Mouse (Mus musculus) lung, adult 2 months (tissue): ENCODE measurements around the gene Asb6. TPM values are rescaled to one million over a fixed set of nuclear protein-coding genes. Genes with fewer than 3 reads are reported as not detected.

Source experiments
- DNase-seq: peaks from one replicate; pipeline ENCODE4 v3.0.0; 2022
- H3K4me1 ChIP-seq: fragments of 200-500 bp; 2 replicates; pipeline ENCODE4 v1.6.1; 2011; ENCODE audit warnings: low read length; ENCODE audit not compliant: control insufficient read depth, insufficient read depth
- H3K4me3 ChIP-seq: fragments of 200-500 bp; replicated peaks from 2 replicates; pipeline ENCODE3; 2011; ENCODE audit warnings: low read depth, mild to moderate bottlenecking, control low read depth, low read length; ENCODE audit errors: extremely low read depth
- CTCF ChIP-seq: fragments of 200-500 bp; IDR thresholded peaks from 2 replicates; pipeline ENCODE4 v1.5.1; 2011; ENCODE audit warnings: mild to moderate bottlenecking, low read length, control low read depth; ENCODE audit not compliant: insufficient read depth
- POLR2A ChIP-seq: fragments of 200-500 bp; IDR thresholded peaks from 2 replicates; pipeline ENCODE4 v1.6.1; 2011; ENCODE audit warnings: low read depth, mild to moderate bottlenecking, control low read depth, low read length, borderline replicate concordance; ENCODE audit errors: extremely low read depth
- WGBS: fragments of 180-500 bp; shearing (Covaris S2); methylation state at CpG from one replicate; pipeline ENCODE4 v1.1.7; 2018; 5-methylcytosine and 5-hydroxymethylcytosine counted together
- polyA plus RNA-seq: library from polyadenylated mRNA; depleted of rRNA; stranded (reverse); fragments of >200 nt; gene quantifications from 2 replicates; pipeline ENCODE4 v1.2.3, GENCODE M21; 2012

Asb6 gene
- polyA plus RNA-seq, 1 experiment: 42.0 TPM

DNA sequence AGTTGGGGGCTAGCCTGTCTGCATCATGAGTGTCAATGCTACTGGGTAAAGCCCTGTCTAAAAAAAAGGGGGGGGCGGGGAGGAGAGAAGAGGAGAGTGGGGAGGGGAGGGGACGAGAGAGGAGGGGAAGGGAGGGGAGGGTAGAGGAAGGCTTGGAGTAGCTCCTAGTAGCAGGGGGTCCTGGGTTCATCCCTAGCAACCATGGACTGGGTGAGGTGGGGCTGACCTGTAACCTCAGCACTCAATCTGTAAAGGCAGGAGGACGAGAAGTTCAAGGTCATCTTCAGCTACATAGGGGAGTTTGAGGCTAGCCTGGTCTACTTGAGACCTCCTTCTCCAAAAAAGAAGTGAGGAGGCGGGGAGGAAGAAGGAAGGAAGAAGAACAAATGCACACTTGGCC, 31.9 kb upstream of the Asb6 start:
- no peak for DNase-seq
- Histone ChIP-seq H3K4me3 (no peak overlapping the region), H3K4me1 (peaks cover 3% of the 10 kb centered on the region; the same call in 1 of the 2 replicates)
- no peak for TF ChIP-seq CTCF
- no peak for TF ChIP-seq POLR2A
- WGBS: 68% methylated on average over 4 of the region's 4 CpGs

DNA sequence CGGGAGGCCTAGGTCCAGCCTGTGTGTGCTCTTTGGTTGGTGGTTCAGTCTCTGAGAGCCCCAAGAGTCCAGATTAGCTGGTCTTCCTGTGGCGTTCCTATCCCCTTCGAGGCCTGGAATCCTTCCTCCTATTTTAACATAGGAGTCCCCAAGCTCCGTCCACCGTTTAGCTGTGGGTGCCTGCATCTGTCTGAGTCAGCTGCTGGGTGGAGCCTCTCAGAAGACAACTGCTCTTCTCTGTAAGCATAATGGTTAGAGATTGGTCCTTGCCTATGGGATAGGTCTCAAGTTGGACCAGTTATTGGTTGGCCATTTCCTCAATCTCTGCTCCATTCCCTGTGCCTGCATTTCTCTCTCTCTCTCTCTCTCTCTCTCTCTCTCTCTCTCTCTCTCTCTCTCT, 29.6 kb upstream of the Asb6 start:
- 81% methylated on average over 5 of the region's 5 CpGs for WGBS
- peaks cover 2% of the 10 kb centered on the region; the same call in 1 of the 2 replicates for H3K4me1 ChIP-seq
- no peak overlapping the region for H3K4me3 ChIP-seq
- TF ChIP-seq CTCF: no peak
- TF ChIP-seq POLR2A: no peak
- DNase-seq: no peak

DNA sequence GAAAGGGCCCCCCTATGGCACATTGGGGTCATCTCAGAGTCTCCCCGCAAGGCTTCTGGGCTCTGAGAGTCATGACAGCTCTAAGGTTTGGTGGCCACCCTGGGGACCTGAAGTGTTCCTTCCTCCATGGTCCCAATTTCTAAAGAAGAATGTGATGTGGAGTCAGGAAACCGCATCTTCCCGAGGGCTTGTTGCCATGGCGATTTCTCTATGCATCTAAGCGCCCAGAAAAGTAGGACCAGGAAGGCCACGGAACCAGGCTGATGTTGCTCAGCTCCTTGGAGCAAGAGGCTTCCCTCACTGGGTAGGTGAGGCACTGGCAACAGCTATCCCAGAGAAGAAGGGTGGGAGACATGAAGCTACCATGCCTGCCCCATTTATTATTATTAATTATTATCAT, 26.9 kb upstream of the Asb6 start:
- TF ChIP-seq POLR2A (no peak), CTCF (no peak)
- Histone ChIP-seq H3K4me1 (no peaks in the 10 kb centered on the region), H3K4me3 (no peak overlapping the region)
- DNase-seq: no peak
- 73% methylated on average over 6 of the region's 6 CpGs for WGBS

DNA sequence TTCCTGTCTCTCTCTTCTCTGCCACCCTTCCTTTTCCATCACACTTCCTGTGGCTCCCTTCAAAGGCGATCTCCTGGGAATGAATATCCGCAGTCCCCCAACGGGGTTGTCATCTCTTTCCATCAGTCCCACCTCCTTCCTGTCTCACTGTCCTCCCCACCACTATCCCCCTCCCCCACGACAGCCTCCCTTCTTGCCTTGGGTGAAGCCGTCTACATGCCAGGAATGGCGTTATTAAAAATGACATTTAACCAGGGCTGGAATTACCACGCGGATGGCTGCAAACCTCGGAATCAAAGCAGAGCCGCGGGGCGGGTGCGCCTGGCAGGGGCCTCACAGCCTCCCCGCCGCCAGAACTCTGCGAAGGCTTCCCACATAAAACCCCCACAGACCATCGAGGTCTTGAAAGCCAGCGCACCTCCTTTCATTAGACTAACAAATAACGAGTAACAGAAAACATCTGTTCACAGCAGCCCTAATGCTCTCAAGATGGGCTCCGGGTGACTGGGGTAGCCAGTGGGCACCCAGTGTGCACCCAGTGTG, 22.7 kb upstream of the Asb6 start:
- DNase-seq: no peak
- 34% methylated on average over 20 of the region's 20 CpGs for WGBS

DNA sequence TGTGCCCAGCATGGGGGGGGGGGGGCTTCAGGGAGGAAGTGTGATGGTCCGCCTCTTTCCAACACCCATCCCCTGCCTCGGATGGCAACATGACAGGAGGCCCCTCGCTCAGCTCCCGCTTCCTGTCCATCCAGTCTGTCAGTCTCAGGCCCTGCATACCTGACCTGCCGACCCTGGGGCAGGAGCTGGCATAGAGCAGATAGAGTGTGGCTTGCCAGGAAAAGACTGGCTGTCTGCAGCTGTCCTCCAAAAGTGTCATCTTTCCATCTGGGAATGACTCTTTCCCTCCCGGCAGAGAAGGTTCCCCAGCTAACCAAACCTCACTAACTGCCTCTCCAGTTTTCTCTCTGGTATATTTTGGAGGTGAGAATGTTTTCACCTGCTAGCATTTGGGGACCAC, 20.4 kb upstream of the Asb6 start:
- Histone ChIP-seq H3K4me1 (no peaks in the 10 kb centered on the region), H3K4me3 (no peak overlapping the region)
- TF ChIP-seq CTCF (no peak), POLR2A (no peak)
- no peak for DNase-seq
- 22% methylated on average over 6 of the region's 6 CpGs for WGBS

More for the DNA sequence above, 22.7 kb upstream of the Asb6 start:
- TF ChIP-seq CTCF (no peak), POLR2A (no peak)
- H3K4me1 ChIP-seq: no peaks in the 10 kb centered on the region
- no peak overlapping the region for H3K4me3 ChIP-seq

DNA sequence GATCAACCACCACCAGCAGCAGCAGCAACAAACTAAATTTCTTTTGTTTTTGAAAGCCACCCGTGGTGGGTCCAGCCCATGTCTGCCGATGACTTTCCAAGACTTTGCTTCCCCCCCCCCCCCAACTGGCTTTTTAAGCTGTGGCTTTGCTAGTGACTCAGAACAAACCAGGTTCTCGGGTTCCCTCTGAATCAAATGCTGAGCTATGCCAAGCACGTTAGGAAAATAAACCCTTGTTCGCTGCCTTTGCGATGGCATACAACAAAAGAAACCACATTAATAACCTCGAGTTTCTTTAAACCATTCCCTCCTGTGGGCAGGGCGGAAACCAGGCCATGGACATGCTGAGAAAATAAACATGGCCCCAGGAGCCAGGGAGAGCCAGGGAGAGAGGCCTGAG, 18.1 kb upstream of the Asb6 start:
- TF ChIP-seq POLR2A (no peak), CTCF (no peak)
- no peaks in the 10 kb centered on the region for H3K4me1 ChIP-seq
- no peak overlapping the region for H3K4me3 ChIP-seq
- WGBS: 58% methylated on average over 8 of the region's 8 CpGs
- no peak for DNase-seq

DNA sequence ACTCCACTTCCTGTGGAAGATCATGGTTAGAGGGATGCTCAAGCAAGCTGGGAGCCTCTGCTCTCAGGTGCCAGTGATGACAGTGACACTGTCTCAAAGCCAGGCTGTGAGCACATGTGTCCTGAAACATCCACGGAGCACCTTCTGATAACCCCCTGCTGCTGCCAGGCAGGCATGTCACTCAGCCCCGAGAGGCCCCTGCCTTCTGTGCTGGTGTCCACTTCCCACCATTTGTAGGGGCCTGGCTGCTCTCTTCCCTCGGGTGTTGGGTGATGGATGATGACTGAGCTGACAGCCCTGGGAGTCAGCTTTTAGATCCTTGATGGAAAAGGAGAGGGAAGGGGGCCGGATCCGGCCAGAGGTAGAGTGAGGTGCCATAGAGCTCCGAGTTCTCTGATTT, 16.6 kb upstream of the Asb6 start:
- Histone ChIP-seq H3K4me1 (no peaks in the 10 kb centered on the region), H3K4me3 (no peak overlapping the region)
- TF ChIP-seq CTCF (no peak), POLR2A (no peak)
- WGBS: 40% methylated on average over 6 of the region's 6 CpGs
- DNase-seq: no peak

DNA sequence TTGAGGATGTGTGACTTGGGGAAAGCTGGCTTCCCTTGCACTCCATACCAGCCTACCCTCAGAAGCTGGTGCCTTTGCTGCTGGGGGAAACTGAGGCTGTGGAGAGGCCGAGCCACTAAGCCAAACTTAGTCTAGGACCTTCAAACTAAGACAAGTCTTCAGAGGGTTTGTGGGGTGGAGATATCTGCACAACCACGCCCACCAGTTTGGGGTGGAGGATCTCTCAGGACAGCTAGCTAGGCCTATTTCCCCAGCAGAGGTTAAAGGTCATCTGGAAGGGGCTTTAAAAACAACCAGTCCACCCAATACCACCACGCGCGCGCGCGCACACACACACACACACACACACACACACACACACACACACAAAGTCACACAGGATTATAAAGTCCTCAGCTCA, 16.1 kb upstream of the Asb6 start:
- H3K4me1 ChIP-seq: no peaks in the 10 kb centered on the region
- TF ChIP-seq CTCF (no peak), POLR2A (no peak)
- WGBS: 56% methylated on average over 8 of the region's 8 CpGs
- no peak overlapping the region for H3K4me3 ChIP-seq
- DNase-seq: no peak

DNA sequence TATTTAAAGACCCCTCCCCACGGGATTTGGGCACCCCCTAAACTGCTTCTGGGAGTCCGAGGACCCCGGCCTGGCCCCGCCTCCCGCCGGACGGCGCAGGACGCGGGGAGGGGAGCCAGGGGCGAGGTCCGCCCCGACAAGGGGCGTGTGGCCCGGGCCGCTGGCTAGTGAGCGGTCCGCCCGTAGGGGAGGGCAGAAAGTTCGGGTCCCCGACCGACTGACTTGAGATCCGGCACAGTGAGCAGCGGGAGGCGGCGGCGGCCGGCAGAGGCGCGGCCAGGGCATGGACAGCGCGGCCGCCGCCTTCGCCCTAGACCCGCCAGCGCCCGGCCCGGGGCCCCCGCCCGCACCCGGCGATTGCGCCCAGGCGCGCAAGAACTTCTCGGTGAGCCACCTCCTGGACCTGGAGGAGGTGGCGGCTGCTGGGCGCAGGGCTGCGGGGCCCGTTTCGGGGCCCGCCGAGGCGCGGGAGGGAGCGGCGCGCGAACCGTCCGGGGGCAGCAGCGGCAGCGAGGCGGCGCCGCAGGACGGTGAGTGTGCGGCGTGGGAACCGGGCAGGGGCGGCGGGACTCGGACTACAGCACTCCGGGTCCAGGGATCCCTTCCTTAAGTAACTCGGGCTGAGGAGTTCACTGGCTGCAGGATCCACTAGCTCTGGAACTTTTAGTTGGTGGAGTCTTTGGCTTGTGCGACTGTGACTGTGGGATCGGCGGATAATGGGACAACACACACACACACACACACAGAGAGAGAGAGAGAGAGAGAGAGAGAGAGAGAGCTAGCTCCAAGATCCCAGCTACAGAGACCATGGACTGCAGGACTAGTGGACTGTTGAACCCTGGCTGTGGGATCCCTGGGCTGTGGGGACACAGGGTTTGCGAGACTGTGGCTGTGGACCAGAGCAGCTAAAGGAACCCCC, 15.3 kb upstream of the Asb6 start:
- 2% methylated on average over 77 of the region's 80 CpGs for WGBS
- no peak for TF ChIP-seq CTCF
- no peak for TF ChIP-seq POLR2A
- Histone ChIP-seq H3K4me3 (peak overlapping the region; percentile 12), H3K4me1 (no peaks in the 10 kb centered on the region)
- DNase-seq: no peak

DNA sequence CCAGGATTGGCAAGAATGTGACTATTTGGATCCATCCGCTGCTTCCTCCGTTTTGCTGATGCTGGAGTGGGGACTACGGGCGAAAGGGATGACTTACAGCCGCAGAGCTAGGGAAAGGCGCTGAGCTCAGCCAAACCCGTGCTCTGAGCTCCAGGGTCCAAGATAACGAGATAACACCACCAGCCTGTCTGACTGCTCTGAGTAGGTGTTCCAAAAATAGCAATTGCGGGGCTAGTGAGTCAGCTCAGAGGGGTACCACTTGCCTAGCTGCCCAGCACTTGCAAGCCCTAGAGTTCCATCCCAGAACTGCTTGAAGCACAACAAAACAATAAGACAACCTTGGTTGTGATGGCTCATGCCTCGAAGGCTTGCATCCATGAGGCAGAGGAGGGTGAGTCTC, 12.5 kb upstream of the Asb6 start:
- WGBS: 27% methylated on average over 10 of the region's 10 CpGs
- H3K4me3 ChIP-seq: no peak overlapping the region
- DNase-seq: no peak
- TF ChIP-seq POLR2A (no peak), CTCF (no peak)
- no peaks in the 10 kb centered on the region for H3K4me1 ChIP-seq
